Mouse (Mus musculus) cerebellum, adult 2 months (tissue): ENCODE measurements around the gene Eml4.

ENCODE experiments used
- CTCF ChIP-seq: fragments of 200-500 bp; IDR thresholded peaks from 2 replicates; pipeline ENCODE4 v1.5.1; 2011; ENCODE audit warnings: low read depth, mild to moderate bottlenecking, control low read depth, low read length, moderate library complexity, borderline replicate concordance; ENCODE audit not compliant: insufficient read depth
- POLR2A ChIP-seq: fragments of 200-500 bp; IDR thresholded peaks from 2 replicates; pipeline ENCODE4 v1.6.1; 2011; ENCODE audit warnings: low read length, control low read depth, borderline replicate concordance; ENCODE audit not compliant: insufficient read depth

GRCm38 (mm10) chr17:83344226-83344625 is 6.5 kb upstream of the Eml4 start:
- TF ChIP-seq CTCF (no peak), POLR2A (no peak)
